Mouse (Mus musculus): ENCODE results near the gene Creld1. TPM values are rescaled to one million over a fixed set of nuclear protein-coding genes. Genes with fewer than 3 reads are reported as not detected.

Creld1 gene
- total and polyA plus RNA-seq, 3 experiments, result 5.9 to 26.7 TPM; not detected in 1

- no peaks in the 10 kb centered on the region for H3K9me3 ChIP-seq (replicated peaks; ENCODE audit: insufficient read depth, low read length)
- TF ChIP-seq UBTF (IDR thresholded peaks at IDR 0.05; ENCODE audit: borderline replicate concordance, insufficient read depth, low read depth, low read length), result no peak
- 0 out of 6 replicates have a peak, but pooled peaks of 1 of the 3 experiments have one; percentile 0 for TF ChIP-seq CTCF (IDR thresholded peaks at IDR 0.05 in 2 of 3, conservative IDR thresholded peaks at IDR 0.05 in 1 of 3; ENCODE audit: control insufficient read depth in 1 of 3, insufficient read depth in 1 of 3, low read depth in 2 of 3, low read length in 3 of 3, poor library complexity in 1 of 3, severe bottlenecking in 1 of 3)
- TF ChIP-seq NRF1 (IDR thresholded peaks at IDR 0.05; ENCODE audit: insufficient read depth, low read depth, low read length, poor library complexity, severe bottlenecking), result no peak
- TF ChIP-seq NELFE (IDR thresholded peaks at IDR 0.05; ENCODE audit: low read depth, low read length), result no peak
- no peak overlapping the region for H3K27ac ChIP-seq (ENCODE audit: control insufficient read depth, low read depth, low read length)
- peaks cover 6 to 8% of the 10 kb centered on the region in 2 experiments; a peak in 2 of 4 replicates for H3K27me3 ChIP-seq (ENCODE audit: control insufficient read depth in 1 of 2, insufficient read depth in 2 of 2, low read length in 2 of 2)
- H3K4me1 ChIP-seq (ENCODE audit: control insufficient read depth in 1 of 2, insufficient read depth in 2 of 2, low read length in 2 of 2), result peaks cover 0 to 4% of the 10 kb centered on the region in 2 experiments; a peak in 1 of 4 replicates
- no peak for DNase-seq (ENCODE audit: low read depth, low spot score)
- H3K9ac ChIP-seq (ENCODE audit: control insufficient read depth, low read depth, low read length, poor library complexity, severe bottlenecking), result no peak overlapping the region
- H3K4me3 ChIP-seq (ENCODE audit: control insufficient read depth in 1 of 2, insufficient read depth in 1 of 2, low read depth in 2 of 2, low read length in 2 of 2), result no peak overlapping the region
- H3K79me2 ChIP-seq (ENCODE audit: control insufficient read depth, insufficient read depth, low read length, poor library complexity), result no peaks in the 10 kb centered on the region
- H3K36me3 ChIP-seq (ENCODE audit: control insufficient read depth in 1 of 2, insufficient read depth in 2 of 2, low read length in 2 of 2), result no peaks in the 10 kb centered on the region
Observed at GRCm38 (mm10) chr6:113465602-113466001, 17.5 kb upstream of the Creld1 start.

- TF ChIP-seq SMC3 (IDR thresholded peaks at IDR 0.05; ENCODE audit: low read depth, low read length) (no peak), KAT2A (conservative IDR thresholded peaks at IDR 0.05; ENCODE audit: low read depth, low read length) (no peak), USF2 (IDR thresholded peaks at IDR 0.05; ENCODE audit: borderline replicate concordance in 1 of 2, insufficient read depth in 1 of 2, low read depth in 1 of 2, low read length in 2 of 2) (no peak), TBP (IDR thresholded peaks at IDR 0.05; ENCODE audit: low read depth, low read length) (no peak), RAD21 (IDR thresholded peaks at IDR 0.05; ENCODE audit: low read depth, low read length) (no peak)
Observed at GRCm38 (mm10) chr6:113468512-113468911, 14.6 kb upstream of the Creld1 start.

DNA sequence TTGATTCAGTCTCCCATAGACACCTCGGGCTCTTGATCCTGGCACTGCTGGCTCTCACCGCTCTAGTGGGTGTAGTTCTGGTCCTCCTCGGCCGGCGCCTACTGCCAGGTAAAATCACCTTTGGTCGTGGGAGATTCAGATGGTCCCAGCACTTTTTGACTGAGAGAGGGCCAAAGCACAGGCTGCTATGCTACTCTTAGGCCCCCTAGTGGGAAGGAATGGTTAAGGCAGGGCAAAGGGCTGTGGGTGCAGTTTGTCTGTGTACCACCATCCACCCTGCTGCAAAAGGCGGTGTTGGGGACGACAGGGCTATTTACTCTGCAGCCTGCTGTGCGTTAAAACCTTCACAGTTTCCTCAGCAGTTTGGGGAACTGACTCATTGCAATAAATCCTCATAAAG lies 14.1 kb upstream of the Creld1 start:
- no peaks in the 10 kb centered on the region for H3K9me3 ChIP-seq (replicated peaks; ENCODE audit: insufficient read depth, low read length)
- peaks cover 4 to 13% of the 10 kb centered on the region in 2 experiments; a peak in 3 of 4 replicates for H3K4me1 ChIP-seq (ENCODE audit: control insufficient read depth in 1 of 2, insufficient read depth in 2 of 2, low read length in 2 of 2)
- no peaks in the 10 kb centered on the region for H3K79me2 ChIP-seq (ENCODE audit: control insufficient read depth, insufficient read depth, low read length, poor library complexity)
- peak; percentile 79 for DNase-seq (ENCODE audit: low read depth, low spot score)
- H3K27me3 ChIP-seq (ENCODE audit: control insufficient read depth in 1 of 2, insufficient read depth in 2 of 2, low read length in 2 of 2), result no peaks in the 10 kb centered on the region
- no peak overlapping the region for H3K27ac ChIP-seq (ENCODE audit: control insufficient read depth, low read depth, low read length)
- no peaks in the 10 kb centered on the region; a peak in 1 of 4 replicates for H3K36me3 ChIP-seq (ENCODE audit: control insufficient read depth in 1 of 2, insufficient read depth in 2 of 2, low read length in 2 of 2)
- no peak overlapping the region for H3K9ac ChIP-seq (ENCODE audit: control insufficient read depth, low read depth, low read length, poor library complexity, severe bottlenecking)
- H3K4me3 ChIP-seq (ENCODE audit: control insufficient read depth in 1 of 2, insufficient read depth in 1 of 2, low read depth in 2 of 2, low read length in 2 of 2), result no peak overlapping the region
- no peak for TF ChIP-seq USF1 (IDR thresholded peaks at IDR 0.05; ENCODE audit: low read depth, low read length)
- TF ChIP-seq MAX (IDR thresholded peaks at IDR 0.05; ENCODE audit: low read length), result no peak
- TF ChIP-seq E2F4 (IDR thresholded peaks at IDR 0.05; ENCODE audit: borderline replicate concordance, low read depth, low read length), result no peak
- no peak for TF ChIP-seq BHLHE40 (IDR thresholded peaks at IDR 0.05; ENCODE audit: borderline replicate concordance, low read depth, low read length)
- no peak for TF ChIP-seq USF2 (IDR thresholded peaks at IDR 0.05; ENCODE audit: borderline replicate concordance in 1 of 2, insufficient read depth in 1 of 2, low read depth in 1 of 2, low read length in 2 of 2)
- no peak for TF ChIP-seq CHD1 (IDR thresholded peaks at IDR 0.05; ENCODE audit: low read depth, low read length)
- no peak for TF ChIP-seq POLR2AphosphoS2 (IDR thresholded peaks at IDR 0.05; ENCODE audit: low read length)
- no peak for TF ChIP-seq ETS1 (IDR thresholded peaks at IDR 0.05; ENCODE audit: low read depth, low read length)
- TF ChIP-seq JUND (IDR thresholded peaks at IDR 0.05; ENCODE audit: low read depth, low read length), result no peak
- TF ChIP-seq POLR2AphosphoS5 (IDR thresholded peaks at IDR 0.05; ENCODE audit: borderline replicate concordance, low read depth, low read length), result no peak
- TF ChIP-seq NRF1 (IDR thresholded peaks at IDR 0.05; ENCODE audit: insufficient read depth, low read depth, low read length, poor library complexity, severe bottlenecking), result no peak
- TF ChIP-seq CTCF (IDR thresholded peaks at IDR 0.05 in 2 of 3, conservative IDR thresholded peaks at IDR 0.05 in 1 of 3; ENCODE audit: control insufficient read depth in 1 of 3, insufficient read depth in 1 of 3, low read depth in 2 of 3, low read length in 3 of 3, poor library complexity in 1 of 3, severe bottlenecking in 1 of 3), result peak; percentile 78 to 89 (median 86)
- no peak for TF ChIP-seq RCOR1 (IDR thresholded peaks at IDR 0.05; ENCODE audit: low read depth, low read length)
- TF ChIP-seq ELF1 (IDR thresholded peaks at IDR 0.05; ENCODE audit: low read depth, low read length), result no peak
- TF ChIP-seq GATA1 (IDR thresholded peaks at IDR 0.05; ENCODE audit: low read depth, low read length), result no peak
- TF ChIP-seq SMC3 (IDR thresholded peaks at IDR 0.05; ENCODE audit: low read depth, low read length), result peak; percentile 80
- no peak for TF ChIP-seq CHD2 (IDR thresholded peaks at IDR 0.05; ENCODE audit: low read length)
- no peak for TF ChIP-seq POLR2A (IDR thresholded peaks at IDR 0.05; ENCODE audit: control insufficient read depth in 1 of 2, insufficient read depth in 1 of 2, low read depth in 1 of 2, low read length in 2 of 2, poor library complexity in 1 of 2)
- no peak for TF ChIP-seq ZNF384 (IDR thresholded peaks at IDR 0.05; ENCODE audit: low read depth, low read length)
- TF ChIP-seq KAT2A (conservative IDR thresholded peaks at IDR 0.05; ENCODE audit: low read depth, low read length), result no peak

More at GRCm38 (mm10) chr6:113468512-113468911, 14.6 kb upstream of the Creld1 start:
- H3K4me1 ChIP-seq (ENCODE audit: control insufficient read depth in 1 of 2, insufficient read depth in 2 of 2, low read length in 2 of 2), result peaks cover 4 to 8% of the 10 kb centered on the region in 2 experiments; a peak in 3 of 4 replicates
- no peaks in the 10 kb centered on the region; a peak in 1 of 4 replicates for H3K36me3 ChIP-seq (ENCODE audit: control insufficient read depth in 1 of 2, insufficient read depth in 2 of 2, low read length in 2 of 2)
- H3K4me3 ChIP-seq (ENCODE audit: control insufficient read depth in 1 of 2, insufficient read depth in 1 of 2, low read depth in 2 of 2, low read length in 2 of 2), result no peak overlapping the region
- no peaks in the 10 kb centered on the region for H3K27me3 ChIP-seq (ENCODE audit: control insufficient read depth in 1 of 2, insufficient read depth in 2 of 2, low read length in 2 of 2)
- no peak for DNase-seq (ENCODE audit: low read depth, low spot score)
- H3K79me2 ChIP-seq (ENCODE audit: control insufficient read depth, insufficient read depth, low read length, poor library complexity), result no peaks in the 10 kb centered on the region
- no peaks in the 10 kb centered on the region for H3K9me3 ChIP-seq (replicated peaks; ENCODE audit: insufficient read depth, low read length)
- no peak overlapping the region for H3K27ac ChIP-seq (ENCODE audit: control insufficient read depth, low read depth, low read length)
- no peak overlapping the region for H3K9ac ChIP-seq (ENCODE audit: control insufficient read depth, low read depth, low read length, poor library complexity, severe bottlenecking)
